Comparison of ENCODE assay signal across 10 mouse cellular contexts in the genomic region with DNA sequence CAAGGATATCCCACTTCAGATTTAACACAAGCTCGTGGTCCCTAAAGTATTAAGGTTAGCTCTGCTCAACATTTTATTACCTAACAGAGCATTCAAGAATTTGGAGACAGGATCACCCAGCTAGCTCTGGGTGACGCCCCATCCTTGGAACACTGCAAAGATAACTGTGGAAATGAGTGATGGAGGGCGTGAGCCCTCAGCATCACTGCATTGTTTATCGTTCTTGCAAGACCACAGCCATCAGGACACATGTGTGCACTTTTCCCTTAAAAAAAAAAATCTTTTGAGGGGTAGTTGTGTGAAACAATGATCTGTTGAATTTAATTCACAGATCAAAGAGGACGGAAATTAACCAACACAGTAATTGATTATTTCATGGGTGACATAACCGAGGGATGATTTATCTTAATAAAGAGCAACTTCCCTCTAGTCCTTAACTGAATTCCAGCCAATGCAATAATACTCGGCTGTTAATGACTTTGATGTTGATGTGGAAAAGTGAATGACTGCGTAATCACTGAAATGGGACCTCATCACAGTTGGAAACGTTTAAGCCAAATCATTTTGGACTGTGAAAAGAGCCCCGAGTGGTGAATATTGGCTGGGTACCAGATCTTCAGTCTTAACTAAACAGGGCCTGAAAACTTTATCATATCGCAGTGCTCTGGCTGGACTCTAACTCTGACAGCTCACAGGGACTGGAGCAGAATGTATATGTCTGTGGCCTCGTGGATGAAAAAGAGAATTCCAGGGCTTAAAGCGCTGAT.
DNase-seq lines count a peak whose midpoint lies in the region; ATAC-seq and TF ChIP-seq lines count a peak whose summit lies in the region.
"Had no signal": no experiment of that assay in that cellular context is flagged by ENCODE, and none has a peak within 500 bp of the region (broad histone marks: within the 10 kb centered on the region; RNA-seq: fewer than 3 reads in every experiment).

No protein-coding gene starts in this region.

- H3K27me3 ChIP-seq in heart, embryonic 10.5 days (ENCODE audit: insufficient read depth, poor library complexity, severe bottlenecking) = no peaks in the 10 kb centered on the region
- H3K27me3 ChIP-seq in hindbrain, embryonic 16.5 days (replicated peaks; ENCODE audit: control insufficient read depth, insufficient read depth, low read length) = no peaks in the 10 kb centered on the region
- no peaks in the 10 kb centered on the region for H3K27me3 ChIP-seq in midbrain, embryonic 14.5 days (ENCODE audit: control insufficient read depth, insufficient read depth, low read length)
- no peaks in the 10 kb centered on the region for H3K27me3 ChIP-seq in thymus, adult 2 months (ENCODE audit: control insufficient read depth, insufficient read depth, low read length)
- H3K27me3 ChIP-seq: liver, embryonic 13.5 days had no signal

- no peaks in the 10 kb centered on the region for H3K9me3 ChIP-seq in heart, embryonic 10.5 days
- no peaks in the 10 kb centered on the region for H3K9me3 ChIP-seq in hindbrain, embryonic 16.5 days (ENCODE audit: control insufficient read depth, low read length)
- no peaks in the 10 kb centered on the region for H3K9me3 ChIP-seq in midbrain, embryonic 14.5 days (ENCODE audit: control insufficient read depth, low read length)

- peak; percentile 77 for DNase-seq in heart, embryonic 10.5 days (ENCODE audit: low spot score)
- DNase-seq in heart, postnatal 4 days = no peak
- DNase-seq in midbrain, embryonic 14.5 days = peak; percentile 55
- no peak for DNase-seq in thymus, adult 2 months
- no peak for DNase-seq in thymus, postnatal 10 days (ENCODE audit: low spot score in 2 of 2)
- DNase-seq in gastrocnemius, postnatal 36 days = no peak
- DNase-seq: liver, embryonic 13.5 days had no signal

- 36% methylated on average over 13 of the region's 13 CpGs for WGBS in heart, embryonic 10.5 days
- WGBS in hindbrain, embryonic 16.5 days = 34% methylated on average over 13 of the region's 13 CpGs
- 47% methylated on average over 13 of the region's 13 CpGs for WGBS in midbrain, embryonic 14.5 days
- 69% methylated on average over 13 of the region's 13 CpGs for WGBS in thymus, adult 2 months

- intact Hi-C loops in gastrocnemius, postnatal 36 days (cut with DNase I) = no loop called here

- ATAC-seq in hindbrain, embryonic 16.5 days = peak; percentile 40; the same call in 1 of the 2 replicates
- no peak for ATAC-seq in midbrain, embryonic 14.5 days (ENCODE audit: low FRiP score, low TSS enrichment)
- ATAC-seq: CD4-positive, CD25-positive, alpha-beta regulatory T cell, adult 4 months had no signal

- no peak overlapping the region for H3K9ac ChIP-seq in hindbrain, embryonic 16.5 days (ENCODE audit: low read depth, low read length)
- H3K9ac ChIP-seq in midbrain, embryonic 14.5 days (replicated peaks; ENCODE audit: low read length) = no peak overlapping the region
- H3K9ac ChIP-seq: liver, embryonic 13.5 days had no signal

- H3K36me3 ChIP-seq in heart, embryonic 10.5 days = no peaks in the 10 kb centered on the region
- H3K36me3 ChIP-seq in hindbrain, embryonic 16.5 days (ENCODE audit: control insufficient read depth, insufficient read depth, low read length) = no peaks in the 10 kb centered on the region
- no peaks in the 10 kb centered on the region for H3K36me3 ChIP-seq in midbrain, embryonic 14.5 days (ENCODE audit: control insufficient read depth, insufficient read depth, low read length)
- no peaks in the 10 kb centered on the region for H3K36me3 ChIP-seq in thymus, adult 2 months (ENCODE audit: control insufficient read depth, insufficient read depth, low read length)
- H3K36me3 ChIP-seq: liver, embryonic 13.5 days had no signal

- 0 out of 2 replicates have a peak overlapping the region, but pooled peaks have one; percentile 12 for H3K4me2 ChIP-seq in hindbrain, embryonic 16.5 days (ENCODE audit: low read length)
- no peak overlapping the region for H3K4me2 ChIP-seq in midbrain, embryonic 14.5 days (ENCODE audit: low read length)
- H3K4me2 ChIP-seq: liver, embryonic 13.5 days had no signal

- peak overlapping the region; percentile 78 for H3K27ac ChIP-seq in heart, embryonic 10.5 days
- peak overlapping the region; percentile 23 for H3K27ac ChIP-seq in bone marrow macrophage, adult 2 months (ENCODE audit: insufficient read depth, low read depth, low read length)
- H3K27ac ChIP-seq in hindbrain, embryonic 16.5 days (ENCODE audit: low read depth, low read length) = no peak overlapping the region
- H3K27ac ChIP-seq in midbrain, embryonic 14.5 days (replicated peaks; ENCODE audit: low read depth, low read length) = no peak overlapping the region
- H3K27ac ChIP-seq in thymus, adult 2 months (ENCODE audit: control insufficient read depth, insufficient read depth, low read length) = no peak overlapping the region
- H3K27ac ChIP-seq: liver, embryonic 13.5 days had no signal

- H3K4me3 ChIP-seq in heart, embryonic 10.5 days = no peak overlapping the region
- no peak overlapping the region for H3K4me3 ChIP-seq in bone marrow macrophage, adult 2 months (ENCODE audit: insufficient read depth, low read length)
- H3K4me3 ChIP-seq in hindbrain, embryonic 16.5 days (ENCODE audit: low read length) = no peak overlapping the region
- no peak overlapping the region for H3K4me3 ChIP-seq in midbrain, embryonic 14.5 days (replicated peaks; ENCODE audit: low read depth, low read length)
- H3K4me3 ChIP-seq in thymus, adult 2 months (ENCODE audit: control insufficient read depth, insufficient read depth, low read length) = no peak overlapping the region
- H3K4me3 ChIP-seq: liver, embryonic 13.5 days had no signal

- no peak for TF ChIP-seq POLR2A in bone marrow macrophage, adult 2 months (IDR thresholded peaks at IDR 0.05; ENCODE audit: borderline replicate concordance, low read depth, low read length)
- TF ChIP-seq POLR2A in thymus, adult 2 months (IDR thresholded peaks at IDR 0.05; ENCODE audit: control insufficient read depth, extremely low read depth, insufficient read depth, low read length, poor library complexity) = no peak

- TF ChIP-seq CTCF in bone marrow macrophage, adult 2 months (IDR thresholded peaks at IDR 0.05; ENCODE audit: low read depth, low read length) = no peak
- TF ChIP-seq CTCF in thymus, adult 2 months (IDR thresholded peaks at IDR 0.05; ENCODE audit: borderline replicate concordance, control insufficient read depth, extremely low read depth, insufficient read depth, low read length, poor library complexity) = no peak

- H3K4me1 ChIP-seq in heart, embryonic 10.5 days = peaks cover 34% of the 10 kb centered on the region
- H3K4me1 ChIP-seq in bone marrow macrophage, adult 2 months (ENCODE audit: control insufficient read depth, insufficient read depth, low read length) = peaks cover 15% of the 10 kb centered on the region
- peaks cover 9% of the 10 kb centered on the region for H3K4me1 ChIP-seq in hindbrain, embryonic 16.5 days (ENCODE audit: control insufficient read depth, insufficient read depth, low read depth, low read length)
- no peaks in the 10 kb centered on the region for H3K4me1 ChIP-seq in midbrain, embryonic 14.5 days (ENCODE audit: control insufficient read depth, insufficient read depth, low read length)
- no peaks in the 10 kb centered on the region for H3K4me1 ChIP-seq in thymus, adult 2 months (replicated peaks; ENCODE audit: control insufficient read depth, insufficient read depth, low read length)
- H3K4me1 ChIP-seq: liver, embryonic 13.5 days had no signal

Comparison
In these comparisons a context has a peak if more than half of its experiments do, and no peak if none do; other contexts are left out.
1. DNase-seq: peak in heart, embryonic 10.5 days (single experiment) and midbrain, embryonic 14.5 days (single experiment); none in heart, postnatal 4 days (single experiment), thymus, adult 2 months (single experiment), thymus, postnatal 10 days (0 of 2) and gastrocnemius, postnatal 36 days (0 of 2).
2. H3K27ac ChIP-seq: peak in heart, embryonic 10.5 days (single experiment) and bone marrow macrophage, adult 2 months (single experiment); none in hindbrain, embryonic 16.5 days (single experiment), midbrain, embryonic 14.5 days (single experiment) and thymus, adult 2 months (single experiment).